Mouse (Mus musculus): ENCODE results near the gene Slc25a22.

GRCm38 (mm10) chr7:141457986-141458660 is 20.4 kb upstream of the Slc25a22 start:
- TF ChIP-seq CTCF (IDR thresholded peaks at IDR 0.05; ENCODE audit: control insufficient read depth, insufficient read depth, insufficient read length) (peak; percentile 44), CEBPB (IDR thresholded peaks at IDR 0.05; ENCODE audit: low read depth) (no peak), USF1 (IDR thresholded peaks at IDR 0.05; ENCODE audit: low read depth) (no peak), MYOG (IDR thresholded peaks at IDR 0.05; ENCODE audit: control insufficient read depth, extremely low read depth, insufficient read length) (no peak), MYOD1 (IDR thresholded peaks at IDR 0.05; ENCODE audit: control insufficient read depth, insufficient read length, low read depth) (no peak)
